Comparison of ENCODE assay signal across 8 mouse cellular contexts in the genomic region with DNA sequence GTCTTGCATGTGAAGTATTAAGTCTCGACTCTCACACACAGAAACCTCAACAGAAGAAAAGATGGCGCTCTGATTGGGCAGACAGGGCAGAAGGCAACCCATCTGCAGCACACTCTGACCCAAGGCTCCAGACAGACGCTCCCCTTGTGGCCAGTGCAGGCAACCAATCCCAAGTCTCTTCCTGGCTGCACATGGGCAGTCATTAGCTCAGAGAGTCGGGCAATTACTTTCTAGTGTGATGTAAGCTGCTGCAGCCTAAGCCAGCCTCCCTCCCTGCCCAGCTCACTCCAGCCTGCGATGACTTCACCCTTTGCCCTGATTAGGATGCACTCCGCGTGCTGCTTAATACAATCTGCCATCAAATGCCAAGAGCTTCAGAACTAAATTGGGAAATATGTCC.
A peak's percentile ranks its signal among the peaks of the same experiment; 100 is the strongest.
DNase-seq lines count a peak whose midpoint lies in the region; ATAC-seq and TF ChIP-seq lines count a peak whose summit lies in the region.

No protein-coding gene starts in this region.

- no peak overlapping the region for H3K9ac ChIP-seq in heart, embryonic 11.5 days (ENCODE audit: low read depth, low read length)
- H3K9ac ChIP-seq in stomach, postnatal 0 days (ENCODE audit: low read length), result no peak overlapping the region
- H3K9ac ChIP-seq in liver, embryonic 12.5 days, result no peak overlapping the region

- H3K4me2 ChIP-seq in heart, embryonic 11.5 days, result no peak overlapping the region
- H3K4me2 ChIP-seq in stomach, postnatal 0 days (replicated peaks; ENCODE audit: low read depth), result no peak overlapping the region
- H3K4me2 ChIP-seq in liver, embryonic 12.5 days, result no peak overlapping the region

- intact Hi-C loops in left cerebral cortex, adult 2 months (cut with DNase I), result no loop called here

- no peak for TF ChIP-seq EP300 in stomach, postnatal 0 days (optimal IDR thresholded peaks at IDR 0.05)

- 0 out of 2 replicates have a peak, but pooled peaks cover 3% of the 10 kb centered on the region for H3K9me3 ChIP-seq in heart, embryonic 11.5 days (replicated peaks; ENCODE audit: control insufficient read depth, low read length)
- H3K9me3 ChIP-seq in stomach, postnatal 0 days (ENCODE audit: control insufficient read depth, low read length), result no peaks in the 10 kb centered on the region
- H3K9me3 ChIP-seq in liver, embryonic 12.5 days (replicated peaks), result no peaks in the 10 kb centered on the region

- peak; percentile 31 for TF ChIP-seq CTCF in left cerebral cortex, adult 2 months (IDR thresholded peaks at IDR 0.05)
- peak; percentile 49 for TF ChIP-seq CTCF in stomach, postnatal 0 days (IDR thresholded peaks at IDR 0.05; ENCODE audit: low read depth)

- WGBS in heart, embryonic 11.5 days (ENCODE audit: insufficient replicate concordance), result 46% methylated on average over 7 of the region's 7 CpGs
- 61% methylated on average over 7 of the region's 7 CpGs for WGBS in stomach, postnatal 0 days
- WGBS in liver, embryonic 12.5 days (ENCODE audit: insufficient replicate concordance), result 75% methylated on average over 7 of the region's 7 CpGs

- H3K36me3 ChIP-seq in heart, embryonic 11.5 days (ENCODE audit: control insufficient read depth, insufficient read depth, low read length), result peaks cover 22% of the 10 kb centered on the region
- H3K36me3 ChIP-seq in stomach, postnatal 0 days (ENCODE audit: control insufficient read depth, insufficient read depth, low read length), result peaks cover 20% of the 10 kb centered on the region
- H3K36me3 ChIP-seq in liver, embryonic 12.5 days, result peaks cover 55% of the 10 kb centered on the region

- peak overlapping the region; percentile 54 for H3K27ac ChIP-seq in heart, embryonic 11.5 days (ENCODE audit: low read depth, low read length)
- H3K27ac ChIP-seq in left cerebral cortex, adult 2 months, result no peak overlapping the region
- H3K27ac ChIP-seq in stomach, postnatal 0 days (replicated peaks), result no peak overlapping the region; the same call in 1 of the 2 replicates
- no peak overlapping the region for H3K27ac ChIP-seq in liver, embryonic 12.5 days

- DNase-seq in adrenal gland, adult 2 months, result peak; percentile 66
- DNase-seq in adrenal gland, postnatal 4 days (ENCODE audit: low spot score in 2 of 2), result no peak
- peak; percentile 13 for DNase-seq in 416B (ENCODE audit: low read depth)
- DNase-seq in cerebellum, postnatal 25 days, result peak; percentile 71 to 72
- DNase-seq in left cerebral cortex, adult 2 months (ENCODE audit: extremely low spot score in 1 of 2, low spot score in 2 of 2), result no peak
- peak; percentile 33 for DNase-seq in stomach, postnatal 0 days (ENCODE audit: low spot score)

- no peak; the same call in 1 of the 2 replicates for ATAC-seq in heart, embryonic 11.5 days (replicated peaks; ENCODE audit: insufficient number of reproducible peaks, low FRiP score, low TSS enrichment)
- peak; percentile 77 for ATAC-seq in stomach, postnatal 0 days (ENCODE audit: low FRiP score, low TSS enrichment)
- ATAC-seq in liver, embryonic 12.5 days, result no peak

- peaks cover 27% of the 10 kb centered on the region for H3K4me1 ChIP-seq in heart, embryonic 11.5 days (ENCODE audit: control insufficient read depth, insufficient read depth, low read length)
- peaks cover 6% of the 10 kb centered on the region; the same call in 1 of the 2 replicates for H3K4me1 ChIP-seq in stomach, postnatal 0 days (replicated peaks; ENCODE audit: control insufficient read depth, insufficient read depth)
- H3K4me1 ChIP-seq in liver, embryonic 12.5 days, result no peaks in the 10 kb centered on the region

- no peaks in the 10 kb centered on the region for H3K27me3 ChIP-seq in heart, embryonic 11.5 days (ENCODE audit: control insufficient read depth, insufficient read depth, low read length)
- no peaks in the 10 kb centered on the region for H3K27me3 ChIP-seq in stomach, postnatal 0 days (ENCODE audit: control insufficient read depth, insufficient read depth, low read length)
- H3K27me3 ChIP-seq in liver, embryonic 12.5 days (replicated peaks), result no peaks in the 10 kb centered on the region

- no peak overlapping the region for H3K4me3 ChIP-seq in heart, embryonic 11.5 days (ENCODE audit: low read depth, low read length)
- H3K4me3 ChIP-seq in left cerebral cortex, adult 2 months, result no peak overlapping the region
- H3K4me3 ChIP-seq in stomach, postnatal 0 days (ENCODE audit: low read depth, low read length), result no peak overlapping the region
- no peak overlapping the region for H3K4me3 ChIP-seq in liver, embryonic 12.5 days

Comparison
In these comparisons a context has a peak if more than half of its experiments do, and no peak if none do; other contexts are left out.
1. DNase-seq: peak in adrenal gland, adult 2 months (single experiment), 416B (single experiment), cerebellum, postnatal 25 days (2 of 2) and stomach, postnatal 0 days (single experiment); none in adrenal gland, postnatal 4 days (0 of 2) and left cerebral cortex, adult 2 months (0 of 2).